Mouse (Mus musculus) thymus, postnatal 36 days (tissue): ENCODE data around the gene Cdk14.
A peak's percentile ranks its signal among the peaks of the same experiment; 100 is the strongest.

Experiments
- DNase-seq, 2 experiments: peaks; one replicate each; pipeline ENCODE4 v3.0.0; 2022; ENCODE audit warnings: mixed read lengths in 2 of 2

Cdk14 gene

DNA sequence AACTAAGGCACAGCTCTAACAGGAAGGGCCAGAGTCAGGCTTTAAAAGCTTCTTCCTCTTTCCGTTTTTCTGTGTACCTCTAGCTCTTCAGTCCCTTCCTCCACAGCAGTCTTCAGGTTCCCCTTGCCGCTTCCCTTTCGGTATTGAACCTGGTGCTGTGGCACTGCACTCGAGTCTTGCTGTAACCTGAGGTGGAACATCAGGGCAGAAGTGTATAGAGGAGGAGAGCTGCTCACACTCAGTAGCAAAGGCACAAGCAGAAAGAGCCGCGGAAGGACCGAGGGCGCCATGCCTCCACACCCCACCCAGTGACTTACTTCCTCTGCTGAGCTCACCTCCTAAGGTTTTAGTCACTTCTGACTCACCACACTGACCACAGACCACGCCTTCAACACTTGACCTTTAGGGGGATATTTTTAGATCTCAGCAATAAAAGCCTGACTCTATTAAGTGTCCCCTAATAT is at the start of gene Cdk14:
Gene Cdk14, minus strand, starts transcription at position 321 of the 464 bp plus-strand sequence.
- no peak for DNase-seq

DNA sequence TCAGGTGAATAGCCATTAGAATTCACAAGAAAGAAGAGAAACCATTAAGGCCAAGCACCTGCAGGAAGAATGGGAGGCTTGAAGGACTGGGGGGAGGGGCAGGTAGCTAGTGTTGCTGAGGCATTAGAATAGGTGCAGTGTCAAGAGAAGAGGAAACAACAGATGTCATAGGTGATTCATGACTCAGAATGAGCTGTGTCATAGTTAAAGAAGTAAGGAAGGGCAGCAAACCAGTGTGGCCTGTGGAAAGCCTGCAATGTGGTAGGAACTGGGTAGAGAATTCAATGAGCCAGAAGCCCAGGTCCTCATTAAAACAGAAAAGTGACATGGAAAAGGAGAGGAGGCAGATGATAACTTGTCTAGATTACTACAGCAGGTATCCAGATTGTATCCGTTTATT is 45.1 kb upstream of the Cdk14 start:
- DNase-seq = no peak

GRCm38 (mm10) chr5:5431746-5432438 is 11.8 kb upstream of the Cdk14 start:
- no peak for DNase-seq

- no peak for DNase-seq
Observed at GRCm38 (mm10) chr5:5423723-5424171, 3.6 kb upstream of the Cdk14 start.

DNA sequence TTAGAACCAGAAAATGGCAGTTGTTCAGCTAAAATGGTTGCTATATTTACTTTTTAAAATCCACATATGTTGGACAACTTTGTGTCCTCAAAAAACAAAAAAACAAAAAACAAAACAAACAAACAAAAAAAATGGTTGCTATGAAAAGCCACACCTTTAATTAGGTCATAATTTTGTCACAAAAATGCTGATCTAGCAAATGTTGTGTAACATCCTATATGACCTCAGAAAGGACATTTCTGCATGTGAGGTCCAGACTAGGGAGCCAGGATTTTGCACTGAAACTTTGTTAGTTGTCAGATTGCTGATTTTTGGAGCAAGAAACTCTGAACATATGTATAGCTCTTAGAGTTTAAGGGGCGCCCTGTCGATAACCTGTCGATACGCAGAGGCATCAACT is 3.0 kb upstream of the Cdk14 start:
- no peak for DNase-seq

- no peak for DNase-seq
Observed at GRCm38 (mm10) chr5:5421439-5421838, 1.3 kb upstream of the Cdk14 start.

DNA sequence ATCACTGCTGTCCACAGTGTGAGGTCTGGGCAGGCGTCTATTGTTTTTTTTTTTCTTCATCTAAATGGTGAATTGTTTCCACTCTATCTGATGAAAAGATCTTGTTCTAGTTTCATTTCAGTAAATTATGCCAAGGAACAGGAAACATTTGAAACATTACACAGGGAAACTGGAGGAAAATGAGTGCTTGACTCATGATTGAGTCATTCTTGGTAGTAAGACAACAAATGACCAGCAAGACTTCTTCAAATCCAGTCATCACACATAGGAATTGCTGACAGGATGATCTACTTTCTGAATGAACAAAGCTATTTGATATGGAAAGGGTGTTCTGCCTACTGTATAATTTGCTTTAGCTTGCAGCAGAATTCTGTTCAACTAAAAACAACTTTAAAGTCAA is 859 bp downstream of the Cdk14 start:
- no peak for DNase-seq

GRCm38 (mm10) chr5:5414835-5415234 is 5.3 kb downstream of the Cdk14 start:
- no peak for DNase-seq

DNA sequence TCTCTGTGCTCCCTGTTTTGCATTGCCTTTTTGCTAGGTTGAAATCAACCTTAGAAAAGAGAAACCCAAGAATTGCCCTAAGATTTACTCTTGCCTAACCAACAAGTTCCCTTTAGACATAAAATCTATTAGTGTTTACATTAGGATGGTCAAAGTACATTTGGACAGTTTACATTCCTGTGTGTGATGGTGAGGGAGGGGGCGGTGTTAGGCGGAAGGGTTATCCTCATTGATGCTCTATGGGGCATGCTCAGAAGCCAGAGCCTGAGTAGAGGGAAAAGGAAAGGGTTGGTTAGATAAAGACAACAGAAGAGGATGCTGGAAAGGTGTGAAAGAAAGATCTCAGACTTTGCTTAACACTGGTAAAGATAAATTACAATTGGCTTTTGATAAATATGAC is 8.2 kb downstream of the Cdk14 start:
- DNase-seq = no peak

- DNase-seq = no peak
Observed at GRCm38 (mm10) chr5:5401986-5402385, 18.1 kb downstream of the Cdk14 start.

DNA sequence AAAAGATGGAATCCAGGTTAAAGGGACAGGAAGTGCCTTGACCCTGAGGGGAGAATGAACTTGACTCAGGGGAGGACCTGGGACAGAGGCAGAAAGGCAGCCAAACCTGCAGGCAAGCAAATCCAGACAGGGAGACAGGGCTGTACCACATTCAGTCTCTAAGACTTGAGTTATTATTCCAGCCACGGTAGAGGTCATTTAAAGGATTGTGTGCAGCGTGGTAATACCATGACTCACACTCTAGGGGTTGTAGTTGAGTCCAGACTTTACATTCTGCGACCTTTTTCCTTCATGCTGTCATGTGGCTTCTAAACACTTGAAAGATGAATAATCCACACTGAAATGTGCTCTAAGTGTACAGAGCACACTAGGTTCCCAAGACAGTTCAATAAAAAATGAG is 27.3 kb downstream of the Cdk14 start:
- no peak for DNase-seq

DNA sequence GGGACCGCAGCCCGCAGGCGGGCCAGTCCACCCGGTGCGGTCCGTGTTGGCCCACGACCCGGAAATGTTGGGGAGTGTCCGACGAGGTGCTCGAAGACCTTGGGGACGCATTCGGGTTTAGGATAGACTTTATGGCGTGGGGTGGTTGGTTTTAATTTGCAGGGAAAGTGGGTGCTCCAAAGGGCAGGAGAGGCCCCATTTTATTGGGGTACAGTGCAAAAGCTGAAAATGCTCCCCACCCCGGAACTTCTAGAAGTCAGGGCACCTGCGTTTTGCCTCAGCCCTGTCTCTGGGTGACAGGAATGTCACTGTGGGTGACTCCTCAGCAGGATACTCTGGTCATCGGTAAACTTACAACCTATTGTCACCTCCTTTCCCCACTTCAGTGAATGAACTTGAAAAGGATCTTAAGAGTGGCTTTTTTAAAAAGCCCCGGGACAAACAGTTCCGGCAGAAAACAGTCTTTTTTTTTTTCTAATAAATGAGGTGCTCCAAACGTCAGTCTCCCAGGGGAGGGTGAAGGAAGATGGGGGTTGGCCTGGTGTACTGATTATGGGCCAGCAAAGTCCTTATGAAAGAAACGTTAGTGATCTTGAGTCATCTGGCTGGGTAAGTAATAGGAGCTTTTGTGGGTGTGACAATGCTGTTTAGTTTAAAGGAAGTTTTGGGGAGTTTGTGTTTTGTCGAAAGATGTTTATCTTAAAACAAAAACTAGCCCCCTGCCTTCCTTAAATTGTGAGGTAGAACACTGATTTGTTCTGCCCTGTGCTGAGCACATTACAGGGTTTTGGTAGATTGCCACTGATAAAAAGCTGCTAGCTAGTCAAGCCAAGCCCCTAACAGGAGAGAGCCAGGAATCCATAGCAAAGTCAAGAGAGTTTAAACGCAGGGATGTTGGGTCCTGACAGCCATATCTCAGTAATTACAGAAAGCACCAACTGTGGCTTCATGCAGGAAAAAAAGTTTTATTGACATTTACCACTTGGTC is 39.1 kb downstream of the Cdk14 start:
- no peak for DNase-seq

- peak; percentile 8 to 16 for DNase-seq
Observed at GRCm38 (mm10) chr5:5379870-5380730, 40.0 kb downstream of the Cdk14 start.

- no peak for DNase-seq
Observed at GRCm38 (mm10) chr5:5379501-5379869, 40.6 kb downstream of the Cdk14 start.

- no peak for DNase-seq
Observed at GRCm38 (mm10) chr5:5374393-5374792, 45.7 kb downstream of the Cdk14 start.

GRCm38 (mm10) chr5:5373541-5373940 is 46.6 kb downstream of the Cdk14 start:
- no peak for DNase-seq

DNA sequence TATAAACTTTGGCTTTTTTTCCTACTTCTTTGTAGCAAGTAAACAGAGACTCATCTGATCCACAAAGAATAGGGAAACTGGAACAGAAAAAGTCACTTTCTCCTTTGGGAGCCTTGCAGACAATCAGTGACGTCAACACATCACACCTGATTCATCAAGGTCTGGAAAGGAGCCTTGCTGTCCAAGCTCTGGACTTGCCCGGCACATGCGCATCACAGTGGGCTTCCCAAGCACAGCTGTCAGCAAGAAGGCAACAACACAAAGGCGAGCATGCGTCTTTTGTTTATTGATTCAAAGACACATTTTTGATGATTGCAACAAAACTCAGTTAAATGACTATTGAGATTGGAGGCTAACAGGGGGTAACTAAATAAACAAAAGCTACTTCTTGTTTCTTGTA is 47.2 kb downstream of the Cdk14 start:
- DNase-seq = no peak

- DNase-seq = no peak
Observed at GRCm38 (mm10) chr5:5372354-5372753, 47.8 kb downstream of the Cdk14 start.

DNA sequence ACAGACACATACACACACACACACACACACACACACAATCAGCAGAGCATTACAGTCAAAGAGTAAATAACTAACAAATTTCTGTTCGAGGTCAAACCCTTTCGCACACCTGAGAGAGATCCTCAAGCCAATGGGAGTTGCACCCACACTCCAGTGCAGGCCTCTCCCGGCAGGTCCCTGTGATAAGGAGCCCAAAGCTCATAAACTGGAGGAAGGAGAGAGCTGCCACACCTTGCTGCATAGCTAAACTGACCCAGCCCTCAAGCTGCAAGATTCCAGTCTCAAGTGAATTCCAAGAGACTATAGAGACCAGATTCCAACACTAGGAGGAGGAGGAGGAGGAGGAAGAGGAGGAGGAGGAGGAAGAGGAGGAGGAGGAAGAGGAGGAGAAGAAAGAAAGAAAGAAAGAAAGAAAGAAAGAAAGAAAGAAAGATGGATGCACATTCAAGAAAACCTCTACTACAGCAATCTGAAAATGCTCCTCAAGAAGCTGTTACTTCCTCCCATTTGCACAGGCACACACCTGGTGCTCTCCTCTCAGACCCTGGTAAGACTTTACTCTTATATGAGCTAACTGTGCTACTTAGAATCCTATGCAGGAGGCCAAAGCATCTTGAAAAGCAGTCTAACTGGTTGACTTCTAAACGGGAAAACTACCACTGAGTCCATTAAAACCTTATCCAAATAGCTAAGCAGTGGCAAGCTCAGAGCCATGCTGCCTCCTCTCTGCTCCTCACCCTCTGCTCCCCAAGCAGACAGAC is 49.6 kb downstream of the Cdk14 start:
- no peak for DNase-seq

- no peak for DNase-seq
Observed at GRCm38 (mm10) chr5:5368389-5369164, 51.5 kb downstream of the Cdk14 start.

DNA sequence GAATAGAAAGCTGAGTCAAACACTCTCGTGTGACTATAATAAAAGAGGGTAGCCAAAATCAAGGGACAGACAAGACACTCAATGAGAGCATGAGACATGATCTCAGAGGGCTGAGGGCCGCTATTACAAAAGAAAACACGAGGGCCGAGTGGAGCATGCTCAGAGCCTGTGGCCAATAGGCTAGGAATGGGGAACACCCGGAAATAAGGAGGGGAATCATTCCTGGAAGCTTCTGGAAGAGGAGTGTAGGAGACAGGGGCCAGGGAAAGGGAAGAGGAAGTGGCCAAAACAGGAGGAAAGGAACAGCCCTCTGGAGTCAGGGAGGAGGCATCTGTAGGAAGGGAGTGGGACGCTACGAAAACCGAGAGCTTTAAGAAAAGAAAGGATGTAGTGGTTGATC is 52.6 kb downstream of the Cdk14 start:
- no peak for DNase-seq
